Mouse (Mus musculus): ENCODE results near the gene Spag5.

GRCm38 (mm10) chr11:78271986-78272385 lies 29.3 kb upstream of the Spag5 start:
- TF ChIP-seq POLR2A (IDR thresholded peaks at IDR 0.05; ENCODE audit: low read depth, low read length) (no peak), CTCF (IDR thresholded peaks at IDR 0.05; ENCODE audit: borderline replicate concordance, insufficient read depth, low read length) (no peak)

All from embryonic fibroblast, embryonic 13.5 days (primary cell).